Mouse (Mus musculus) lung, embryonic 14.5 days (tissue): Measurements from ENCODE around the gene Atg10. TPM values are rescaled to one million over a fixed set of nuclear protein-coding genes. Genes with fewer than 3 reads are reported as not detected.
A peak's percentile ranks its signal among the peaks of the same experiment; 100 is the strongest.

Source experiments
- ATAC-seq: fragments of 200-750 bp; cut with Nextera tagmentation; 2 replicates; pipeline ENCODE4 v1.8.0; 2017; ENCODE audit warnings: mild to moderate bottlenecking, moderate TSS enrichment, moderate library complexity; ENCODE audit not compliant: insufficient read depth
- DNase-seq: peaks from one replicate; pipeline ENCODE4 v3.0.0-alpha.2; 2015
- H3K27ac ChIP-seq: fragments of 300-500 bp; sonication (generic); 2 replicates; pipeline ENCODE4 v1.5.1; 2014; ENCODE audit warnings: low read depth, mild to moderate bottlenecking, moderate library complexity
- H3K27me3 ChIP-seq: fragments of 300-500 bp; sonication (generic); 2 replicates; pipeline ENCODE4 v1.6.1; 2014; ENCODE audit warnings: low read length, control low read depth; ENCODE audit not compliant: insufficient read depth
- H3K36me3 ChIP-seq: fragments of 300-500 bp; sonication (generic); 2 replicates; pipeline ENCODE4 v1.6.1; 2014; ENCODE audit warnings: control low read depth; ENCODE audit not compliant: insufficient read depth
- H3K4me1 ChIP-seq: fragments of 300-500 bp; sonication (generic); 2 replicates; pipeline ENCODE4 v1.6.1; 2014; ENCODE audit warnings: antibody characterized with exemption, control low read depth; ENCODE audit not compliant: insufficient read depth
- H3K4me2 ChIP-seq: fragments of 300-500 bp; sonication (generic); 2 replicates; pipeline ENCODE4 v1.6.1; 2014; ENCODE audit warnings: mild to moderate bottlenecking
- H3K4me3 ChIP-seq: fragments of 300-500 bp; sonication (generic); 2 replicates; pipeline ENCODE4 v1.5.1; 2014; ENCODE audit warnings: low read depth, low read length
- H3K9ac ChIP-seq: fragments of 300-500 bp; sonication (generic); 2 replicates; pipeline ENCODE4 v1.6.1; 2014
- H3K9me3 ChIP-seq: fragments of 300-500 bp; sonication (generic); 2 replicates; pipeline ENCODE4 v1.6.1; 2016; ENCODE audit warnings: low read depth, low read length, control low read depth
- CTCF ChIP-seq: IDR thresholded peaks from 2 replicates; pipeline ENCODE4 v1.5.1; 2016; ENCODE audit warnings: antibody characterized with exemption, low read depth
- WGBS: fragments of 180-500 bp; shearing (Covaris S2); extraction: QIAGEN DNeasy Blood & Tissue Kit; methylation state at CpG from one replicate; pipeline ENCODE4 v1.1.7; 2014; 5-methylcytosine and 5-hydroxymethylcytosine counted together
- polyA plus RNA-seq: library from polyadenylated mRNA; unstranded; fragments of >200 nt; fragmentation: Nextera tagmentation; extraction: Ambion mirVana; gene quantifications from 2 replicates; pipeline ENCODE4 v1.2.1, GENCODE M21; 2014

Atg10 gene
- polyA plus RNA-seq, 1 experiment from 2014 or later = 13.4 TPM

DNA sequence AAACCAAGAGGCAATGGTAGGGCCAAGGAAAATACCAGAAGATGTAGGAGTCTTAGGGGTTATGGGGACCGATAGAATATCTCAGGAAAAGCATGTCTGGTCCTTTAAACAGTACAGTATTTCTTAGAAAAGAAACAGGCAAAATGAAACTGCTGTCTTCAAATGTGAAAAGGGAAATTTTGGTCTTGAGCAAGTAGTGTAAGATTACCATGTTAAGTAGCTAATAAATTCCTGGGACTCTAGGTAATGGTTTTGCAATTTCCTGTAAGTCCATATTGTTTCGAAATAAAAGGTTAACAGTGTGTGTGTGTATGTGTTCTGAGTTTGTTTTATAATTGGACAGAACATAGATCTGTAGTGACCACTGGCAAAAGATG is 658 bp upstream of the Atg10 start:
- TF ChIP-seq CTCF = no peak
- peak overlapping the region; percentile 77 for H3K9ac ChIP-seq
- H3K9me3 ChIP-seq = no peaks in the 10 kb centered on the region
- peak overlapping the region; percentile 62 for H3K4me3 ChIP-seq
- WGBS = 57% methylated on average over 2 of the region's 2 CpGs
- H3K27ac ChIP-seq = peak overlapping the region; percentile 94
- H3K27me3 ChIP-seq = no peaks in the 10 kb centered on the region
- DNase-seq = peak; percentile 39
- no peaks in the 10 kb centered on the region for H3K4me1 ChIP-seq
- peak; percentile 4; the same call in 1 of the 2 replicates for ATAC-seq
- no peaks in the 10 kb centered on the region for H3K36me3 ChIP-seq
- peak overlapping the region; percentile 72 for H3K4me2 ChIP-seq

- no peak for TF ChIP-seq CTCF
- ATAC-seq = no peak
- H3K4me1 ChIP-seq = no peaks in the 10 kb centered on the region
- H3K9me3 ChIP-seq = no peaks in the 10 kb centered on the region
- peak overlapping the region; percentile 62 for H3K4me3 ChIP-seq
- no peak for DNase-seq
- H3K27me3 ChIP-seq = no peaks in the 10 kb centered on the region
- H3K9ac ChIP-seq = peak overlapping the region; percentile 77
- whole genome bisulfite sequencing = 59% methylated on average over 1 of the region's 1 CpGs
- H3K36me3 ChIP-seq = no peaks in the 10 kb centered on the region
- peak overlapping the region; percentile 72 for H3K4me2 ChIP-seq
- H3K27ac ChIP-seq = peak overlapping the region; percentile 94
These were observed 705 bp downstream of the Atg10 start for GRCm38 (mm10) chr13:91223063-91223462.

GRCm38 (mm10) chr13:91221696-91222095 is 2.1 kb downstream of the Atg10 start:
- Histone ChIP-seq H3K4me2 (no peak overlapping the region), H3K36me3 (no peaks in the 10 kb centered on the region), H3K27me3 (no peaks in the 10 kb centered on the region), H3K4me1 (no peaks in the 10 kb centered on the region), H3K9ac (no peak overlapping the region), H3K9me3 (no peaks in the 10 kb centered on the region), H3K4me3 (no peak overlapping the region), H3K27ac (no peak overlapping the region)
- DNase-seq (no peak), ATAC-seq (no peak)
- TF ChIP-seq CTCF = no peak
- 59% methylated on average over 4 of the region's 4 CpGs for WGBS

DNA sequence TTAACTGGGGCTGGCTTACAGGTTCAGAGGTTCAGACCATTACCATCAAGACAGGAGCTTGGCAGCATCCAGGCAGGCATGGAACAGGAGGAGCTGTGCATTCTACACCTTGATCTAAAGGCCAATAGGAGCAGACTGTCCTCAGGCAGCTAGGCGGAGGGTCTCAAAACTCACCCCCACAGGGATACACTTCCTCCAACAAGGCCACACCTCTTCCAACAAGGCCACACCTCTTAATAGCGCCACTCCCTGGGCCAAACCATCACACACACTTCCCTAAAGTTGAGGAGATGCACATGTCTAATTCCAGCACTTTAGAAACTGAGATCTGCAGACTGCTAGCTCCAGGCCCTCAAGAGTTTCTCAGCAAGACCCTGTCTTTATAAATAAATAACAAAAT is 6.1 kb downstream of the Atg10 start:
- 88% methylated on average over 2 of the region's 2 CpGs for WGBS
- H3K9ac ChIP-seq = no peak overlapping the region
- no peak overlapping the region for H3K4me2 ChIP-seq
- H3K9me3 ChIP-seq = no peaks in the 10 kb centered on the region
- no peak overlapping the region for H3K4me3 ChIP-seq
- no peak for ATAC-seq
- no peaks in the 10 kb centered on the region for H3K27me3 ChIP-seq
- 0 out of 2 replicates have a peak, but pooled peaks cover 4% of the 10 kb centered on the region for H3K36me3 ChIP-seq
- H3K27ac ChIP-seq = no peak overlapping the region
- DNase-seq = no peak
- no peaks in the 10 kb centered on the region for H3K4me1 ChIP-seq
- no peak for TF ChIP-seq CTCF

DNA sequence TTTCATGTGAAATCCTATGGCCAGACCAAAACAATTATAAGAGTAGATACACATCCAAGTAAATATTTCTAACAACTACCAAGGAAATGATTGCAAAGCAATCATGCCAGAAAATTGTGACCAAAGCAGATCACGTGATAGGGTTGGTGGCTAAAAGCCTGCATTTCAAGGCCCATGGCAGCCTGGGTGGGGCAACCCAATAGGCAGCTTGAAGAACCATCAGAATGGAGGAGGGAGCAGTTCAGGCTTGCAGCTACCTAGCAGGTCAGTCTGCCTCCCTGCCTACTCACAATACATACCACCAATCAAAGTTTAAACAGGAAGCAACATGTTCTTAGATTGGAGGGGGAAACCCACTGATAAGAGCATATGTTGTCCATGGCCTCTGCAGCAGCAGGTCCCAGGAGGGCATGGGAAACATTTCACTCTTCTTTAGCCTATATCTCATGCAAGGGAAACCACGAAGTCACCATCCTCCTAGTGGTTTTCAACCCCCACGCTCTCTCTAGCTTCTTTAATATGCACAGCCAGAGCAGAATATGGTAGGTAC is 7.0 kb downstream of the Atg10 start:
- WGBS = 66% methylated on average over 3 of the region's 3 CpGs
- TF ChIP-seq CTCF = no peak
- no peak for DNase-seq

DNA sequence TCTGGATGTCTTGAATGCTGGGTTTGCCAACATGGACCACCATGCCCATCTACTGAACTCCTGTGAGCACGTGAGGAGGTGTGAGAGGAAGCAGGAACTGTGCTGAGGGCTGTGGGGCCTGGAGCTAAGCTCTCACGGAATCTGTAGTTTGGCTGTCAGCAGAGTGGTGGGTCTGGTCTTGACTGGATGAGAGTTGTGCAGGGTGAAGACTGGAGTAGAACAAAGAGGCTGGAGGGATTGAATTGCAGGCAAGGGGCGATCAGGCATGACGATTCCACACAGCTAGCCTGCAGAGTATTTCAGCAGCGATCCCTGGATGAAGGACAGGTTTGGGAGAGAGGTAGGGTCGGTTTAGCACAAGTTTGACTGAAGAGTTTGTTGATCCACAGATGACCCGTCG is 10.8 kb downstream of the Atg10 start:
- H3K4me2 ChIP-seq = no peak overlapping the region
- no peak overlapping the region for H3K27ac ChIP-seq
- no peaks in the 10 kb centered on the region for H3K9me3 ChIP-seq
- DNase-seq (no peak), ATAC-seq (no peak)
- no peak overlapping the region for H3K9ac ChIP-seq
- 0 out of 2 replicates have a peak, but pooled peaks cover 4% of the 10 kb centered on the region for H3K36me3 ChIP-seq
- H3K4me1 ChIP-seq = no peaks in the 10 kb centered on the region
- H3K4me3 ChIP-seq = no peak overlapping the region
- no peaks in the 10 kb centered on the region for H3K27me3 ChIP-seq
- WGBS = 81% methylated on average over 8 of the region's 8 CpGs
- TF ChIP-seq CTCF = no peak

More for the DNA sequence above, 7.0 kb downstream of the Atg10 start:
- no peaks in the 10 kb centered on the region for H3K4me1 ChIP-seq
- H3K4me3 ChIP-seq = no peak overlapping the region
- H3K27ac ChIP-seq = no peak overlapping the region
- ATAC-seq = no peak
- no peaks in the 10 kb centered on the region for H3K27me3 ChIP-seq
- H3K4me2 ChIP-seq = no peak overlapping the region
- no peaks in the 10 kb centered on the region for H3K9me3 ChIP-seq
- 0 out of 2 replicates have a peak, but pooled peaks cover 4% of the 10 kb centered on the region for H3K36me3 ChIP-seq
- H3K9ac ChIP-seq = no peak overlapping the region

DNA sequence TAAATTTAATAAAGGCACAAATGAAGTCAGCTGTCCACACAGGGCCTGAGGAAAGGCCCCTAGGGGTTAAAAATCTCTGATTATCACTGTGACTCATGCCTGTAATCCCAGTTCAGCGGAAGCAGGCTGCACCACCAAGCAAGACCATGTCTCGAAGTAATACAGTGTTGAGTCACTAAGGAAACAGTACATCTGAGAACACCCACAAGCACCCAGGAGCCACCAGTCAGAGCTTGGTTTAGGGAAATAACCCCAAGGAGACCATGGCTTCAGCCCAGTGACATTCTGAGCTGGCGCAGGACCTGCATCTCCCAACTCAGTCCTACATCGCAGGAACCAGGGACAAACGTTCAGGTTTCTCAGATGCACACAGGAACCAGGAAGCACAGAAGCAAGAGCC is 17.5 kb downstream of the Atg10 start:
- no peak for ATAC-seq
- 77% methylated on average over 5 of the region's 5 CpGs for WGBS
- no peaks in the 10 kb centered on the region for H3K27me3 ChIP-seq

More for the DNA sequence above, 17.5 kb downstream of the Atg10 start:
- no peak overlapping the region for H3K27ac ChIP-seq
- H3K4me1 ChIP-seq = no peaks in the 10 kb centered on the region
- no peaks in the 10 kb centered on the region for H3K36me3 ChIP-seq
- no peak overlapping the region for H3K9ac ChIP-seq
- H3K4me3 ChIP-seq = no peak overlapping the region
- DNase-seq = no peak
- H3K4me2 ChIP-seq = no peak overlapping the region
- no peaks in the 10 kb centered on the region for H3K9me3 ChIP-seq
- TF ChIP-seq CTCF = no peak
